Mouse (Mus musculus) lung, postnatal 36 days (tissue): ENCODE results near the gene D630003M21Rik.

Source experiments
- DNase-seq: peaks from one replicate; pipeline ENCODE4 v3.0.0; 2022; ENCODE audit warnings: mixed read lengths

The D630003M21Rik gene

GRCm38 (mm10) chr2:158163034-158163433 lies 66.0 kb downstream of the D630003M21Rik start:
- DNase-seq: no peak

GRCm38 (mm10) chr2:158161761-158162160 lies 67.3 kb downstream of the D630003M21Rik start:
- no peak for DNase-seq

- peak; percentile 71 for DNase-seq
Measured at GRCm38 (mm10) chr2:158159376-158160235, 69.4 kb downstream of the D630003M21Rik start.

- no peak for DNase-seq
Measured at GRCm38 (mm10) chr2:158157654-158158053, 71.4 kb downstream of the D630003M21Rik start.

GRCm38 (mm10) chr2:158156487-158156886 lies 72.5 kb downstream of the D630003M21Rik start:
- no peak for DNase-seq

- DNase-seq: no peak
Measured at GRCm38 (mm10) chr2:158155615-158156014, 73.4 kb downstream of the D630003M21Rik start.

GRCm38 (mm10) chr2:158155101-158155500 lies 73.9 kb downstream of the D630003M21Rik start:
- no peak for DNase-seq

- DNase-seq: no peak
Measured at GRCm38 (mm10) chr2:158154641-158155040, 74.4 kb downstream of the D630003M21Rik start.

- peak; percentile 72 for DNase-seq
Measured at GRCm38 (mm10) chr2:158153728-158154343, 75.2 kb downstream of the D630003M21Rik start.

- DNase-seq: no peak
Measured at GRCm38 (mm10) chr2:158152685-158153309, 76.2 kb downstream of the D630003M21Rik start.

GRCm38 (mm10) chr2:158151077-158151476 lies 77.9 kb downstream of the D630003M21Rik start:
- no peak for DNase-seq

- no peak for DNase-seq
Measured at GRCm38 (mm10) chr2:158146971-158147370, 82.1 kb downstream of the D630003M21Rik start.

- DNase-seq: peak; percentile 98
Measured at GRCm38 (mm10) chr2:158146223-158146622, 82.8 kb downstream of the D630003M21Rik start, which contains the start of gene Tgm2. Gene Tgm2 (minus strand): TSS chr2:158146436.

- peak; percentile 37 for DNase-seq
Measured at GRCm38 (mm10) chr2:158145528-158146065, 83.4 kb downstream of the D630003M21Rik start.

GRCm38 (mm10) chr2:158144750-158145527 lies 84.1 kb downstream of the D630003M21Rik start:
- no peak for DNase-seq

GRCm38 (mm10) chr2:158144263-158144662 lies 84.8 kb downstream of the D630003M21Rik start:
- DNase-seq: no peak

GRCm38 (mm10) chr2:158143816-158144215 lies 85.2 kb downstream of the D630003M21Rik start:
- no peak for DNase-seq

- no peak for DNase-seq
Measured at GRCm38 (mm10) chr2:158142981-158143380, 86.0 kb downstream of the D630003M21Rik start.

- DNase-seq: peak; percentile 58
Measured at GRCm38 (mm10) chr2:158141690-158142440, 87.2 kb downstream of the D630003M21Rik start.

GRCm38 (mm10) chr2:158141271-158141670 lies 87.8 kb downstream of the D630003M21Rik start:
- DNase-seq: no peak

GRCm38 (mm10) chr2:158140664-158141063 lies 88.4 kb downstream of the D630003M21Rik start:
- DNase-seq: no peak

- DNase-seq: peak; percentile 92
Measured at GRCm38 (mm10) chr2:158139628-158140027, 89.4 kb downstream of the D630003M21Rik start.
